Mouse (Mus musculus): ENCODE data around the gene Nrg4. TPM values are rescaled to one million over a fixed set of nuclear protein-coding genes. Genes with fewer than 3 reads are reported as not detected.

The Nrg4 gene
- 1.3 and 1.4 TPM in 2 replicates for polyA plus RNA-seq (2015; fragmentation: Nextera tagmentation; extraction: Ambion mirVana)

- Histone ChIP-seq H3K4me1 (ENCODE audit: control insufficient read depth, insufficient read depth, low read length) (peaks cover 18% of the 10 kb centered on the region), H3K9me3 (replicated peaks; ENCODE audit: control insufficient read depth, low read length, poor library complexity, severe bottlenecking) (no peaks in the 10 kb centered on the region), H3K27ac (ENCODE audit: low read length) (peak within 1 kb of the TSS; percentile 85), H3K36me3 (ENCODE audit: control insufficient read depth, insufficient read depth, low read length) (no peaks in the 10 kb centered on the region), H3K4me2 (ENCODE audit: low read length) (peak within 1 kb of the TSS; percentile 77), H3K9ac (ENCODE audit: low read depth, low read length) (peak within 1 kb of the TSS; percentile 92), H3K27me3 (ENCODE audit: control insufficient read depth, insufficient read depth, low read depth, low read length) (no peaks in the 10 kb centered on the region; the same call in none of the 2 replicates), H3K4me3 (ENCODE audit: low read depth, low read length) (peak within 1 kb of the TSS; percentile 79)
- ATAC-seq, result peak; percentile 93
- WGBS, result 0% methylated on average over 62 of the region's 82 CpGs
These were observed at the start of gene Nrg4, which contains the start of gene Tmem266 for GRCm38 (mm10) chr9:55326515-55327233. TSS of gene Nrg4 (minus strand) at chr9:55326844. TSS of gene Tmem266 (plus strand) at chr9:55326913.

GRCm38 (mm10) chr9:55371908-55372307, 45.3 kb upstream of the Nrg4 start:
- H3K4me3 ChIP-seq (ENCODE audit: low read depth, low read length), result no peak overlapping the region
- no peaks in the 10 kb centered on the region for H3K36me3 ChIP-seq (ENCODE audit: control insufficient read depth, insufficient read depth, low read length)
- H3K27ac ChIP-seq (ENCODE audit: low read length), result no peak overlapping the region
- no peaks in the 10 kb centered on the region for H3K27me3 ChIP-seq (ENCODE audit: control insufficient read depth, insufficient read depth, low read depth, low read length)
- H3K9me3 ChIP-seq (replicated peaks; ENCODE audit: control insufficient read depth, low read length, poor library complexity, severe bottlenecking), result no peaks in the 10 kb centered on the region
- ATAC-seq, result no peak
- no peak overlapping the region for H3K4me2 ChIP-seq (ENCODE audit: low read length)
- H3K4me1 ChIP-seq (ENCODE audit: control insufficient read depth, insufficient read depth, low read length), result no peaks in the 10 kb centered on the region
- 82% methylated on average over 7 of the region's 7 CpGs for WGBS
- H3K9ac ChIP-seq (ENCODE audit: low read depth, low read length), result no peak overlapping the region

GRCm38 (mm10) chr9:55368011-55368410, 41.4 kb upstream of the Nrg4 start:
- no peaks in the 10 kb centered on the region for H3K27me3 ChIP-seq (ENCODE audit: control insufficient read depth, insufficient read depth, low read depth, low read length)
- no peaks in the 10 kb centered on the region for H3K36me3 ChIP-seq (ENCODE audit: control insufficient read depth, insufficient read depth, low read length)
- no peak overlapping the region for H3K9ac ChIP-seq (ENCODE audit: low read depth, low read length)
- no peaks in the 10 kb centered on the region for H3K4me1 ChIP-seq (ENCODE audit: control insufficient read depth, insufficient read depth, low read length)
- H3K27ac ChIP-seq (ENCODE audit: low read length), result no peak overlapping the region
- H3K9me3 ChIP-seq (replicated peaks; ENCODE audit: control insufficient read depth, low read length, poor library complexity, severe bottlenecking), result no peaks in the 10 kb centered on the region
- no peak for ATAC-seq
- WGBS, result 55% methylated on average over 3 of the region's 3 CpGs
- no peak overlapping the region for H3K4me2 ChIP-seq (ENCODE audit: low read length)
- no peak overlapping the region for H3K4me3 ChIP-seq (ENCODE audit: low read depth, low read length)

GRCm38 (mm10) chr9:55363707-55364106, 37.1 kb upstream of the Nrg4 start:
- no peaks in the 10 kb centered on the region for H3K27me3 ChIP-seq (ENCODE audit: control insufficient read depth, insufficient read depth, low read depth, low read length)
- H3K27ac ChIP-seq (ENCODE audit: low read length), result no peak overlapping the region
- H3K4me1 ChIP-seq (ENCODE audit: control insufficient read depth, insufficient read depth, low read length), result no peaks in the 10 kb centered on the region
- no peaks in the 10 kb centered on the region for H3K36me3 ChIP-seq (ENCODE audit: control insufficient read depth, insufficient read depth, low read length)
- H3K9me3 ChIP-seq (replicated peaks; ENCODE audit: control insufficient read depth, low read length, poor library complexity, severe bottlenecking), result no peaks in the 10 kb centered on the region
- no peak overlapping the region for H3K9ac ChIP-seq (ENCODE audit: low read depth, low read length)
- no peak overlapping the region for H3K4me2 ChIP-seq (ENCODE audit: low read length)
- ATAC-seq, result no peak
- no peak overlapping the region for H3K4me3 ChIP-seq (ENCODE audit: low read depth, low read length)

- WGBS, result 87% methylated on average over 5 of the region's 5 CpGs
- H3K9ac ChIP-seq (ENCODE audit: low read depth, low read length), result no peak overlapping the region
- H3K9me3 ChIP-seq (replicated peaks; ENCODE audit: control insufficient read depth, low read length, poor library complexity, severe bottlenecking), result no peaks in the 10 kb centered on the region
- H3K27ac ChIP-seq (ENCODE audit: low read length), result no peak overlapping the region
- no peaks in the 10 kb centered on the region for H3K36me3 ChIP-seq (ENCODE audit: control insufficient read depth, insufficient read depth, low read length)
- H3K27me3 ChIP-seq (ENCODE audit: control insufficient read depth, insufficient read depth, low read depth, low read length), result no peaks in the 10 kb centered on the region
- H3K4me3 ChIP-seq (ENCODE audit: low read depth, low read length), result no peak overlapping the region
- H3K4me2 ChIP-seq (ENCODE audit: low read length), result no peak overlapping the region
- ATAC-seq, result no peak
- H3K4me1 ChIP-seq (ENCODE audit: control insufficient read depth, insufficient read depth, low read length), result no peaks in the 10 kb centered on the region
These were observed 35.3 kb upstream of the Nrg4 start for GRCm38 (mm10) chr9:55361969-55362368.

- Histone ChIP-seq H3K27ac (ENCODE audit: low read length) (no peak overlapping the region), H3K4me2 (ENCODE audit: low read length) (no peak overlapping the region), H3K9me3 (replicated peaks; ENCODE audit: control insufficient read depth, low read length, poor library complexity, severe bottlenecking) (no peaks in the 10 kb centered on the region), H3K4me3 (ENCODE audit: low read depth, low read length) (no peak overlapping the region), H3K36me3 (ENCODE audit: control insufficient read depth, insufficient read depth, low read length) (no peaks in the 10 kb centered on the region), H3K4me1 (ENCODE audit: control insufficient read depth, insufficient read depth, low read length) (no peaks in the 10 kb centered on the region), H3K27me3 (ENCODE audit: control insufficient read depth, insufficient read depth, low read depth, low read length) (no peaks in the 10 kb centered on the region), H3K9ac (ENCODE audit: low read depth, low read length) (no peak overlapping the region)
- no peak for ATAC-seq
- WGBS, result 64% methylated on average over 7 of the region's 7 CpGs
These were observed 34.2 kb upstream of the Nrg4 start for GRCm38 (mm10) chr9:55360861-55361260.

GRCm38 (mm10) chr9:55360372-55360771, 33.7 kb upstream of the Nrg4 start:
- 87% methylated on average over 3 of the region's 3 CpGs for WGBS
- Histone ChIP-seq H3K9ac (ENCODE audit: low read depth, low read length) (no peak overlapping the region), H3K4me1 (ENCODE audit: control insufficient read depth, insufficient read depth, low read length) (peaks cover 2% of the 10 kb centered on the region; the same call in 1 of the 2 replicates)

GRCm38 (mm10) chr9:55357164-55357563, 30.5 kb upstream of the Nrg4 start:
- WGBS, result 86% methylated on average over 1 of the region's 1 CpGs
- ATAC-seq, result no peak
- no peak overlapping the region for H3K9ac ChIP-seq (ENCODE audit: low read depth, low read length)
- no peak overlapping the region for H3K4me3 ChIP-seq (ENCODE audit: low read depth, low read length)
- no peak overlapping the region for H3K4me2 ChIP-seq (ENCODE audit: low read length)
- H3K27ac ChIP-seq (ENCODE audit: low read length), result no peak overlapping the region
- peaks cover 8% of the 10 kb centered on the region; the same call in 1 of the 2 replicates for H3K4me1 ChIP-seq (ENCODE audit: control insufficient read depth, insufficient read depth, low read length)
- H3K9me3 ChIP-seq (replicated peaks; ENCODE audit: control insufficient read depth, low read length, poor library complexity, severe bottlenecking), result no peaks in the 10 kb centered on the region
- no peaks in the 10 kb centered on the region for H3K36me3 ChIP-seq (ENCODE audit: control insufficient read depth, insufficient read depth, low read length)
- H3K27me3 ChIP-seq (ENCODE audit: control insufficient read depth, insufficient read depth, low read depth, low read length), result no peaks in the 10 kb centered on the region

More at GRCm38 (mm10) chr9:55360372-55360771, 33.7 kb upstream of the Nrg4 start:
- Histone ChIP-seq H3K9me3 (replicated peaks; ENCODE audit: control insufficient read depth, low read length, poor library complexity, severe bottlenecking) (no peaks in the 10 kb centered on the region), H3K4me2 (ENCODE audit: low read length) (no peak overlapping the region), H3K36me3 (ENCODE audit: control insufficient read depth, insufficient read depth, low read length) (no peaks in the 10 kb centered on the region), H3K27me3 (ENCODE audit: control insufficient read depth, insufficient read depth, low read depth, low read length) (no peaks in the 10 kb centered on the region), H3K4me3 (ENCODE audit: low read depth, low read length) (no peak overlapping the region), H3K27ac (ENCODE audit: low read length) (no peak overlapping the region)
- no peak for ATAC-seq

- ATAC-seq, result peak; percentile 73; the same call in 1 of the 2 replicates
- Histone ChIP-seq H3K27ac (ENCODE audit: low read length) (no peak overlapping the region), H3K9me3 (replicated peaks; ENCODE audit: control insufficient read depth, low read length, poor library complexity, severe bottlenecking) (no peaks in the 10 kb centered on the region), H3K4me2 (ENCODE audit: low read length) (no peak overlapping the region), H3K36me3 (ENCODE audit: control insufficient read depth, insufficient read depth, low read length) (no peaks in the 10 kb centered on the region), H3K4me3 (ENCODE audit: low read depth, low read length) (no peak overlapping the region), H3K27me3 (ENCODE audit: control insufficient read depth, insufficient read depth, low read depth, low read length) (no peaks in the 10 kb centered on the region), H3K4me1 (ENCODE audit: control insufficient read depth, insufficient read depth, low read length) (peaks cover 8% of the 10 kb centered on the region; the same call in 1 of the 2 replicates), H3K9ac (ENCODE audit: low read depth, low read length) (no peak overlapping the region)
- WGBS, result 30% methylated on average over 8 of the region's 8 CpGs
These were observed 28.7 kb upstream of the Nrg4 start for GRCm38 (mm10) chr9:55355270-55355834.

All from midbrain, embryonic 16.5 days (tissue).